Mouse (Mus musculus) lung, postnatal 0 days (tissue): Measurements from ENCODE around the gene Hist2h3c2.

ENCODE experiments used
- CTCF ChIP-seq: IDR thresholded peaks from 2 replicates; pipeline ENCODE4 v1.5.1; 2016; ENCODE audit warnings: antibody characterized with exemption, mild to moderate bottlenecking
- EP300 ChIP-seq: IDR thresholded peaks from 2 replicates; pipeline ENCODE4 v1.6.1; 2016; ENCODE audit warnings: antibody characterized with exemption, mild to moderate bottlenecking, control low read depth

DNA sequence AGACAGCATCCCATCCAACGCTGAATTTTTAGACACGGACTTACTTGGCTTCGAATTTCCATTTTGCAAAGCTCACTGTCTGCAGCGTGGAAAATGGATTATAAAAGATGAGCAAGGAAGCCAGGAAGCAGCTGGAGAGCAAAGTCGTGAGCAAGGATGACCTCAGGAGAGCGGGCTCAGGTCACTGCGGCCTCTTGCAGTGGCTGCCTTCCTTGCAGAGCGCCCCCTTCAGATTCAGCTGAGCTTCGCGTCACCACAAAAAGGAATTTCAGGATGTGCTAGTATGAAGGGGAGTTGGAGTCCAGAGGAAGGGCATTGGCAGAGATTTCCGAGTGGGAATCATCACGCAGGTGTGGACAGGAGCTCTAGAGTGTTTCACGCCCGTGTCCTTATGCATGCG, 29.7 kb downstream of the Hist2h3c2 start:
- TF ChIP-seq CTCF, result peak; percentile 55
- no peak for TF ChIP-seq EP300
